Mouse (Mus musculus): ENCODE data around the gene Prickle4.

DNA sequence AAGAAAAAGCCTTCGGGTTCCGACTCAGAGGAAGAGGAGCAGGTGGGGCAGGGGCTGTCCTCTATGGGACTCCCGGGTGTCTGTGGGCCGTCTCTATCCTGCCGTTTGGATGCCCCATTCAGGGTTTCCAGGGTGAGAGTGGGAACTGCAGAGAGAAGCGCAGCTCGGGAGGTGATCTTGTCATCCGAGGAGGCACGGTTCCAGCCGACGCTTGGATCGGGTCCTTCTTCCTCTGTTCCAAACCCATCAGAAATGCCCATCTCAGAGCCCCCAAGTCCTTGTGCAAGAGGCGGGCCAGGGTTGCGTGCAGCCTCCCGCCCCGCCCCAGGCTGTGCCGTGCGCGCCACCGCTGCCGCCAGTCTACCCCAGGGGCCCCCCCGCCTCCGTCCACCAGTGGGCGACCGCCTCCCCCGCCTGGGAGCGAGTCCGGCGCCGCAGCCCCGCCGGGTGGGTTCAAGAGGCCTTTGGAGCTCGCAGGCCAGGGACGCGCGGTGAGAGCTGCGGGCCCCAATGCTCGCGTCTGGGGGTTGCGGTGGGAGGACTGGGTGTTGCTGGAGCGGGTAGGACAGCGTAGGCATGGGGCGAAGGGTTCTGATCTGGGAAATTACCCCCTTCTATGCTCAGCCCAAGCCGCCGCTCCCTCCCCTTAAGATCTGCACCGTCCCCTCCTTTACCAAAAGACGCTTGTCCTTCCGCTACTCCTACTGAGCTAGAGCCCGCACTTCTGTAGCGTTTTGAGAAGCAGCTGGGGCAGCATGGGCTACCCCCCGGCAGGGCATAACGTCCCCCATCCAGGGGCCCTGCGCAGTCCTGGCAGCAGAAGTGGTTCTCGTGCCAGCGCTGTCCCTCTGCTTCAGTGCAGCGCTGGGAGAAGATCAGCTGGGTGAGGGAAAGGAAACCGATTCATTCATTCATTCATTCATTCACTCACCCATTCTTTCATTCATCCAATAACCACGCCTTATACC lies 5.6 kb downstream of the Prickle4 start, which contains the start of gene Frs3:
- TF ChIP-seq CTCF (IDR thresholded peaks at IDR 0.05; ENCODE audit: low read depth, low read length) (no peak), GATA2 (IDR thresholded peaks at IDR 0.05; ENCODE audit: borderline replicate concordance, low read depth, low read length) (no peak), GATA1 (IDR thresholded peaks at IDR 0.05; ENCODE audit: borderline replicate concordance, low read length) (no peak), POLR2AphosphoS5 (IDR thresholded peaks at IDR 0.05; ENCODE audit: insufficient replicate concordance, low read depth, low read length) (no peak), TAL1 (conservative IDR thresholded peaks at IDR 0.05; ENCODE audit: low read depth, low read length) (no peak)

All from G1E (cell line).